Mouse (Mus musculus) kidney, adult 2 months (tissue): ENCODE data around the gene Ube2e2. TPM values are rescaled to one million over a fixed set of nuclear protein-coding genes. Genes with fewer than 3 reads are reported as not detected.

Experiments
- DNase-seq: peaks from one replicate; pipeline ENCODE4 v3.0.0; 2021
- H3K27ac ChIP-seq: fragments of 200-500 bp; 2 replicates; pipeline ENCODE4 v1.5.1; 2012; ENCODE audit warnings: low read depth, low read length, control low read depth, inconsistent platforms; ENCODE audit not compliant: insufficient read depth
- H3K27me3 ChIP-seq: fragments of 200-500 bp; replicated peaks from 2 replicates; pipeline ENCODE4 v1.6.1; 2012; ENCODE audit warnings: mild to moderate bottlenecking, moderate library complexity, low read length, inconsistent platforms; ENCODE audit not compliant: control insufficient read depth, insufficient read depth
- H3K36me3 ChIP-seq: fragments of 200-500 bp; 2 replicates; pipeline ENCODE4 v1.6.1; 2012; ENCODE audit warnings: mild to moderate bottlenecking, moderate library complexity, low read length, inconsistent platforms; ENCODE audit not compliant: control insufficient read depth, insufficient read depth
- H3K4me1 ChIP-seq: fragments of 200-500 bp; 2 replicates; pipeline ENCODE4 v1.6.1; 2011; ENCODE audit warnings: low read length; ENCODE audit not compliant: control insufficient read depth, insufficient read depth
- H3K4me3 ChIP-seq: fragments of 200-500 bp; 2 replicates; pipeline ENCODE4 v1.5.1; 2011; ENCODE audit warnings: mild to moderate bottlenecking, low read depth, low read length, control low read depth; ENCODE audit not compliant: insufficient read depth
- CTCF ChIP-seq: fragments of 200-500 bp; conservative IDR thresholded peaks from 2 replicates; pipeline ENCODE4 v1.5.1; 2011; ENCODE audit warnings: low read depth, mild to moderate bottlenecking, control low read depth, low read length, moderate library complexity, mixed read lengths; ENCODE audit not compliant: insufficient read depth, insufficient read length
- POLR2A ChIP-seq: fragments of 200-500 bp; IDR thresholded peaks from one replicate; pipeline ENCODE4 v1.6.1; 2011; ENCODE audit warnings: low read depth, low read length, control low read depth
- WGBS: fragments of 180-500 bp; shearing (Covaris S2); methylation state at CpG from one replicate; pipeline ENCODE4 v1.1.7; 2018; 5-methylcytosine and 5-hydroxymethylcytosine counted together
- polyA plus RNA-seq: library from polyadenylated mRNA; depleted of rRNA; stranded (reverse); fragments of >200 nt; gene quantifications from 2 replicates; pipeline ENCODE4 v1.2.3, GENCODE M21; 2012

The Ube2e2 gene
- polyA plus RNA-seq, 1 experiment = 56.7 TPM

GRCm38 (mm10) chr14:18776132-18776531 is 117.9 kb downstream of the Ube2e2 start:
- WGBS = 93% methylated on average over 2 of the region's 2 CpGs
- H3K4me3 ChIP-seq = no peak overlapping the region
- no peak overlapping the region for H3K27ac ChIP-seq
- H3K27me3 ChIP-seq = no peaks in the 10 kb centered on the region
- TF ChIP-seq CTCF = no peak
- TF ChIP-seq POLR2A = no peak
- H3K36me3 ChIP-seq = no peaks in the 10 kb centered on the region
- no peak for DNase-seq
- peaks cover 2% of the 10 kb centered on the region; the same call in 1 of the 2 replicates for H3K4me1 ChIP-seq

- H3K27me3 ChIP-seq = no peaks in the 10 kb centered on the region
- H3K4me1 ChIP-seq = no peaks in the 10 kb centered on the region
- H3K4me3 ChIP-seq = no peak overlapping the region
- H3K36me3 ChIP-seq = no peaks in the 10 kb centered on the region
- TF ChIP-seq CTCF (no peak), POLR2A (no peak)
- no peak for DNase-seq
- WGBS = 57% methylated on average over 2 of the region's 2 CpGs
- H3K27ac ChIP-seq = no peak overlapping the region
These were observed 120.3 kb downstream of the Ube2e2 start for GRCm38 (mm10) chr14:18773724-18774123.

GRCm38 (mm10) chr14:18759601-18760356 is 134.3 kb downstream of the Ube2e2 start:
- Histone ChIP-seq H3K27ac (no peak overlapping the region), H3K36me3 (no peaks in the 10 kb centered on the region), H3K4me3 (no peak overlapping the region), H3K27me3 (no peaks in the 10 kb centered on the region), H3K4me1 (peaks cover 3% of the 10 kb centered on the region)
- WGBS = 70% methylated on average over 6 of the region's 6 CpGs
- TF ChIP-seq CTCF (no peak), POLR2A (no peak)
- no peak for DNase-seq

- DNase-seq = no peak
- H3K4me1 ChIP-seq = peaks cover 3% of the 10 kb centered on the region
- WGBS = 93% methylated on average over 2 of the region's 2 CpGs
- no peak overlapping the region for H3K4me3 ChIP-seq
- no peaks in the 10 kb centered on the region for H3K36me3 ChIP-seq
- H3K27me3 ChIP-seq = no peaks in the 10 kb centered on the region
- H3K27ac ChIP-seq = no peak overlapping the region
- TF ChIP-seq CTCF (no peak), POLR2A (no peak)
These were observed 135.2 kb downstream of the Ube2e2 start for GRCm38 (mm10) chr14:18758595-18759532.

- DNase-seq = peak; percentile 79
- TF ChIP-seq POLR2A = no peak
- no peak for TF ChIP-seq CTCF
- 53% methylated on average over 2 of the region's 2 CpGs for WGBS
- H3K27ac ChIP-seq = no peak overlapping the region
- H3K4me3 ChIP-seq = no peak overlapping the region
- no peaks in the 10 kb centered on the region for H3K27me3 ChIP-seq
- H3K36me3 ChIP-seq = no peaks in the 10 kb centered on the region
- H3K4me1 ChIP-seq = peaks cover 3% of the 10 kb centered on the region
These were observed 136.1 kb downstream of the Ube2e2 start for GRCm38 (mm10) chr14:18758003-18758402.

- Histone ChIP-seq H3K36me3 (no peaks in the 10 kb centered on the region), H3K4me3 (no peak overlapping the region), H3K27me3 (no peaks in the 10 kb centered on the region), H3K27ac (no peak overlapping the region), H3K4me1 (peaks cover 3% of the 10 kb centered on the region)
- no peak for DNase-seq
- 46% methylated on average over 1 of the region's 1 CpGs for WGBS
- TF ChIP-seq CTCF (no peak), POLR2A (no peak)
These were observed 138.7 kb downstream of the Ube2e2 start for GRCm38 (mm10) chr14:18755410-18755809.

GRCm38 (mm10) chr14:18754595-18754994 is 139.5 kb downstream of the Ube2e2 start:
- DNase-seq = peak; percentile 78
- whole genome bisulfite sequencing = 64% methylated on average over 2 of the region's 2 CpGs
- no peaks in the 10 kb centered on the region for H3K36me3 ChIP-seq

More at GRCm38 (mm10) chr14:18754595-18754994, 139.5 kb downstream of the Ube2e2 start:
- Histone ChIP-seq H3K4me1 (peaks cover 3% of the 10 kb centered on the region), H3K4me3 (no peak overlapping the region), H3K27me3 (no peaks in the 10 kb centered on the region), H3K27ac (no peak overlapping the region)
- TF ChIP-seq CTCF = no peak
- TF ChIP-seq POLR2A = no peak
